Mouse (Mus musculus) G1E-ER4 (cell line): ENCODE data around the gene Tppp. TPM values are rescaled to one million over a fixed set of nuclear protein-coding genes. Genes with fewer than 3 reads are reported as not detected.

Experiments used
- GATA1 ChIP-seq: IDR thresholded peaks from one replicate; pipeline ENCODE4 v1.8.0; 2012; ENCODE audit warnings: low read length, inconsistent platforms
- polyA plus RNA-seq: library from polyadenylated mRNA; stranded (reverse); fragments of >175 nt; gene quantifications from 2 replicates; pipeline ENCODE4 v1.2.3, GENCODE M21; 2012

Tppp gene
- polyA plus RNA-seq, 1 experiment, result not detected

- TF ChIP-seq GATA1, result no peak
Observed at GRCm38 (mm10) chr13:74010678-74011077, 1.5 kb downstream of the Tppp start.

GRCm38 (mm10) chr13:74015908-74016307, 6.7 kb downstream of the Tppp start:
- TF ChIP-seq GATA1, result no peak

- TF ChIP-seq GATA1, result no peak
Observed at GRCm38 (mm10) chr13:74017426-74017825, 8.2 kb downstream of the Tppp start.

GRCm38 (mm10) chr13:74025151-74026081, 16.2 kb downstream of the Tppp start:
- TF ChIP-seq GATA1, result no peak

- no peak for TF ChIP-seq GATA1
Observed at GRCm38 (mm10) chr13:74026215-74026614, 17.0 kb downstream of the Tppp start.

- no peak for TF ChIP-seq GATA1
Observed at GRCm38 (mm10) chr13:74028116-74028515, 18.9 kb downstream of the Tppp start.

GRCm38 (mm10) chr13:74029013-74029412, 19.8 kb downstream of the Tppp start:
- no peak for TF ChIP-seq GATA1

GRCm38 (mm10) chr13:74030691-74031090, 21.5 kb downstream of the Tppp start:
- no peak for TF ChIP-seq GATA1

- no peak for TF ChIP-seq GATA1
Observed at GRCm38 (mm10) chr13:74031133-74031532, 21.9 kb downstream of the Tppp start.

- TF ChIP-seq GATA1, result no peak
Observed at GRCm38 (mm10) chr13:74034756-74035155, 25.5 kb downstream of the Tppp start.

GRCm38 (mm10) chr13:74035776-74036175, 26.6 kb downstream of the Tppp start:
- no peak for TF ChIP-seq GATA1

GRCm38 (mm10) chr13:74039926-74040325, 30.7 kb downstream of the Tppp start:
- TF ChIP-seq GATA1, result no peak

GRCm38 (mm10) chr13:74056194-74056593, 47.0 kb downstream of the Tppp start:
- no peak for TF ChIP-seq GATA1

GRCm38 (mm10) chr13:74058081-74058480, 48.9 kb downstream of the Tppp start:
- no peak for TF ChIP-seq GATA1

- TF ChIP-seq GATA1, result no peak
Observed at GRCm38 (mm10) chr13:74061613-74062377, 52.6 kb downstream of the Tppp start, which contains the start of gene Cep72. TSS of gene Cep72 (minus strand) at chr13:74062299.
